Mouse (Mus musculus) MEL (cell line): ENCODE data around the gene Spint3. TPM values are rescaled to one million over a fixed set of nuclear protein-coding genes. Genes with fewer than 3 reads are reported as not detected.

Experiments
- DNase-seq: peaks from one replicate; pipeline ENCODE4 v3.0.0; 2011; ENCODE audit warnings: low read depth, low spot score
- H3K27ac ChIP-seq: 2 replicates; pipeline ENCODE4 v1.5.1; 2012; ENCODE audit warnings: low read depth, mild to moderate bottlenecking, control low read depth, low read length, moderate library complexity; ENCODE audit not compliant: control insufficient read depth
- H3K27me3 ChIP-seq, 2 experiments: fragments of 150-350 bp in 1 of 2; sonication (generic) in 1 of 2; 2 replicates each; pipeline ENCODE4 v1.6.1; 2012; ENCODE audit warnings: low read length in 2 of 2, mild to moderate bottlenecking in 2 of 2, improper control_type of control experiment in 1 of 2, moderate library complexity in 1 of 2; ENCODE audit not compliant: insufficient read depth in 2 of 2, control insufficient read depth in 1 of 2
- H3K36me3 ChIP-seq, 2 experiments: 2 replicates each; pipeline ENCODE4 v1.6.1; 2012 to 2014; ENCODE audit warnings: low read length in 2 of 2, improper control_type of control experiment in 1 of 2, inconsistent platforms in 1 of 2, mild to moderate bottlenecking in 1 of 2; ENCODE audit not compliant: insufficient read depth in 2 of 2, control insufficient read depth in 1 of 2
- H3K4me1 ChIP-seq, 2 experiments: fragments of 150-350 bp in 1 of 2; sonication (generic) in 1 of 2; 2 replicates each; pipeline ENCODE4 v1.6.1; 2012; ENCODE audit warnings: low read length in 2 of 2, improper control_type of control experiment in 1 of 2, mild to moderate bottlenecking in 1 of 2; ENCODE audit not compliant: insufficient read depth in 2 of 2, control insufficient read depth in 1 of 2
- H3K4me3 ChIP-seq, 2 experiments: fragments of 150-350 bp in 1 of 2; sonication (generic) in 1 of 2; 2 replicates each; pipeline ENCODE4 v1.5.1; 2012; ENCODE audit warnings: low read depth in 2 of 2, low read length in 2 of 2, mild to moderate bottlenecking in 2 of 2, moderate library complexity in 2 of 2, control low read depth in 1 of 2, improper control_type of control experiment in 1 of 2; ENCODE audit not compliant: control insufficient read depth in 1 of 2, insufficient read depth in 1 of 2
- H3K79me2 ChIP-seq: 2 replicates; pipeline ENCODE4 v1.6.1; 2012; ENCODE audit warnings: mild to moderate bottlenecking, low read length, moderate library complexity; ENCODE audit not compliant: control insufficient read depth, poor library complexity, insufficient read depth
- H3K9ac ChIP-seq: 2 replicates; pipeline ENCODE4 v1.6.1; 2012; ENCODE audit warnings: low read depth, mild to moderate bottlenecking, control low read depth, low read length, moderate library complexity; ENCODE audit not compliant: control insufficient read depth, poor library complexity, severe bottlenecking
- H3K9me3 ChIP-seq: fragments of 150-350 bp; sonication (generic); replicated peaks from 2 replicates; pipeline ENCODE4 v1.6.1; 2012; ENCODE audit warnings: mild to moderate bottlenecking, low read length, improper control_type of control experiment, moderate library complexity; ENCODE audit not compliant: insufficient read depth
- BHLHE40 ChIP-seq: IDR thresholded peaks from 2 replicates; pipeline ENCODE4 v1.6.1; 2012; ENCODE audit warnings: low read depth, mild to moderate bottlenecking, inconsistent platforms, low read length, improper control_type of control experiment, borderline replicate concordance
- CHD2 ChIP-seq: IDR thresholded peaks from 2 replicates; pipeline ENCODE4 v1.6.1; 2011; ENCODE audit warnings: low read length, improper control_type of control experiment
- CTCF ChIP-seq, 3 experiments: IDR thresholded peaks in 2 of 3; conservative IDR thresholded peaks in 1 of 3; 2 replicates each; pipeline ENCODE4 v1.5.1; 2011 to 2012; ENCODE audit warnings: low read length in 3 of 3, low read depth in 2 of 3, mild to moderate bottlenecking in 2 of 3, improper control_type of control experiment in 1 of 3, inconsistent platforms in 1 of 3, mixed read lengths in 1 of 3, moderate library complexity in 1 of 3; ENCODE audit not compliant: control insufficient read depth in 1 of 3, insufficient read depth in 1 of 3, poor library complexity in 1 of 3, severe bottlenecking in 1 of 3
- EP300 ChIP-seq, 2 experiments: IDR thresholded peaks; 2 replicates each; pipeline ENCODE4 v1.6.1; 2011; ENCODE audit warnings: improper control_type of control experiment in 2 of 2, low read length in 2 of 2, low read depth in 1 of 2, mild to moderate bottlenecking in 1 of 2
- ETS1 ChIP-seq: IDR thresholded peaks from 2 replicates; pipeline ENCODE4 v1.6.1; 2012; ENCODE audit warnings: low read depth, mild to moderate bottlenecking, inconsistent platforms, low read length, improper control_type of control experiment, moderate library complexity
- HCFC1 ChIP-seq: IDR thresholded peaks from 2 replicates; pipeline ENCODE4 v1.6.1; 2012; ENCODE audit warnings: low read depth, mild to moderate bottlenecking, inconsistent platforms, low read length, improper control_type of control experiment, moderate library complexity
- MAZ ChIP-seq: IDR thresholded peaks from 2 replicates; pipeline ENCODE4 v1.6.1; 2012; ENCODE audit warnings: low read depth, mild to moderate bottlenecking, inconsistent platforms, low read length, improper control_type of control experiment
- MYB ChIP-seq: IDR thresholded peaks from 2 replicates; pipeline ENCODE4 v1.6.1; 2011; ENCODE audit warnings: mild to moderate bottlenecking, low read depth, low read length, improper control_type of control experiment
- NRF1 ChIP-seq: IDR thresholded peaks from 2 replicates; pipeline ENCODE4 v1.6.1; 2014; ENCODE audit warnings: low read depth, mild to moderate bottlenecking, inconsistent platforms, low read length, improper control_type of control experiment, moderate library complexity; ENCODE audit not compliant: poor library complexity, insufficient read depth, severe bottlenecking
- RAD21 ChIP-seq: IDR thresholded peaks from 2 replicates; pipeline ENCODE4 v1.6.1; 2011; ENCODE audit warnings: mild to moderate bottlenecking, low read depth, low read length, improper control_type of control experiment
- RCOR1 ChIP-seq: IDR thresholded peaks from 2 replicates; pipeline ENCODE4 v1.6.1; 2012; ENCODE audit warnings: low read depth, mild to moderate bottlenecking, inconsistent platforms, low read length, improper control_type of control experiment
- SIN3A ChIP-seq: IDR thresholded peaks from 2 replicates; pipeline ENCODE4 v1.6.1; 2012; ENCODE audit warnings: low read length, improper control_type of control experiment, inconsistent platforms
- SMC3 ChIP-seq: IDR thresholded peaks from 2 replicates; pipeline ENCODE4 v1.6.1; 2011; ENCODE audit warnings: low read depth, low read length, improper control_type of control experiment
- TBP ChIP-seq: IDR thresholded peaks from 2 replicates; pipeline ENCODE4 v1.8.0; 2011; ENCODE audit warnings: low read depth, low read length, improper control_type of control experiment
- UBTF ChIP-seq: IDR thresholded peaks from 2 replicates; pipeline ENCODE4 v1.6.1; 2012; ENCODE audit warnings: low read depth, mild to moderate bottlenecking, inconsistent platforms, low read length, improper control_type of control experiment, moderate library complexity, borderline replicate concordance; ENCODE audit not compliant: insufficient read depth
- ZC3H11A ChIP-seq: IDR thresholded peaks from 2 replicates; pipeline ENCODE4 v1.6.1; 2012; ENCODE audit warnings: low read depth, mild to moderate bottlenecking, inconsistent platforms, low read length, improper control_type of control experiment
- ZMIZ1 ChIP-seq: IDR thresholded peaks from 2 replicates; pipeline ENCODE4 v1.6.1; 2012; ENCODE audit warnings: low read depth, mild to moderate bottlenecking, inconsistent platforms, low read length, improper control_type of control experiment, moderate library complexity
- ZNF384 ChIP-seq: IDR thresholded peaks from 2 replicates; pipeline ENCODE4 v1.6.1; 2012; ENCODE audit warnings: low read depth, mild to moderate bottlenecking, inconsistent platforms, low read length, improper control_type of control experiment
- polyA plus RNA-seq, 2 experiments: library from polyadenylated mRNA; stranded (reverse) in 1 of 2; unstranded in 1 of 2; fragments of >175 nt in 1 of 2; fragments of >200 nt in 1 of 2; gene quantifications; 2 replicates each; pipeline versions ENCODE4 v1.2.1 to v1.2.4; 2012; ENCODE audit warnings: low replicate concordance in 2 of 2, low read depth in 1 of 2; ENCODE audit not compliant: insufficient read length in 2 of 2, insufficient read depth in 1 of 2, missing spikeins in 1 of 2
- total RNA-seq: library from RNA; depleted of rRNA; stranded (reverse); fragments of 300-350 nt; gene quantifications from 2 replicates; pipeline ENCODE4 v1.2.3, GENCODE M21; 2012

Spint3 gene
- total and polyA plus RNA-seq, 3 experiments, result not detected

GRCm38 (mm10) chr2:164604411-164604810 is 31.2 kb upstream of the Spint3 start:
- Histone ChIP-seq H3K9me3 (no peaks in the 10 kb centered on the region), H3K79me2 (no peaks in the 10 kb centered on the region), H3K9ac (no peak overlapping the region), H3K27me3 (peaks cover 7 to 10% of the 10 kb centered on the region in 2 experiments)
- no peak for TF ChIP-seq CHD2
- no peak for TF ChIP-seq MYB
- no peak for TF ChIP-seq SMC3
- TF ChIP-seq BHLHE40, result no peak
- no peak for TF ChIP-seq ZNF384
- TF ChIP-seq RCOR1, result no peak
- TF ChIP-seq SIN3A, result no peak
- no peak for TF ChIP-seq UBTF
- TF ChIP-seq TBP, result no peak
- TF ChIP-seq HCFC1, result no peak
- TF ChIP-seq ZC3H11A, result no peak
- no peak for TF ChIP-seq MAZ
- TF ChIP-seq ZMIZ1, result no peak
- TF ChIP-seq ETS1, result no peak
- TF ChIP-seq, all 39 proteins: peak for 0
- no peak for DNase-seq
- Histone ChIP-seq H3K27ac (no peak overlapping the region), H3K4me1 (no peaks in the 10 kb centered on the region), H3K4me3 (no peak overlapping the region), H3K36me3 (no peaks in the 10 kb centered on the region)

- Histone ChIP-seq H3K4me1 (no peaks in the 10 kb centered on the region), H3K27ac (no peak overlapping the region), H3K9me3 (no peaks in the 10 kb centered on the region), H3K4me3 (no peak overlapping the region), H3K9ac (no peak overlapping the region), H3K79me2 (no peaks in the 10 kb centered on the region), H3K36me3 (no peaks in the 10 kb centered on the region), H3K27me3 (peaks cover 7 to 10% of the 10 kb centered on the region in 2 experiments)
- peak; percentile 7 for DNase-seq
- peak; percentile 16 for TF ChIP-seq ZC3H11A
- TF ChIP-seq NRF1, result no peak
- peak; percentile 30 for TF ChIP-seq SMC3
- no peak for TF ChIP-seq EP300 (IDR thresholded peaks at IDR 0.05; ENCODE audit: low read depth in 1 of 2, low read length in 2 of 2)
- peak; percentile 47 for TF ChIP-seq RAD21
- peak; percentile 30 to 46 (median 31); a peak in 5 of 6 replicates for TF ChIP-seq CTCF (IDR thresholded peaks at IDR 0.05 in 2 of 3, conservative IDR thresholded peaks at IDR 0.05 in 1 of 3; ENCODE audit: control insufficient read depth in 1 of 3, insufficient read depth in 1 of 3, low read depth in 2 of 3, low read length in 3 of 3, poor library complexity in 1 of 3, severe bottlenecking in 1 of 3)
Observed at GRCm38 (mm10) chr2:164603482-164603881, 30.2 kb upstream of the Spint3 start.
